Mouse (Mus musculus): ENCODE measurements at regions not wholly inside any gene's neighbourhood (a gene's known extent, or its start where the extent isn't known, plus 50 kb on each side); places are given as distances from the start of the nearest gene placed in this dataset.
"Not testable (repeated sequence)": the region's sequence is repeated elsewhere in the genome, so short reads cannot be mapped to it uniquely, and the experiment has no call there.

- DNase-seq = no peak
Observed at GRCm38 (mm10) chr7:118320307-118320706, 76.8 kb upstream of the Smg1 start.

DNA sequence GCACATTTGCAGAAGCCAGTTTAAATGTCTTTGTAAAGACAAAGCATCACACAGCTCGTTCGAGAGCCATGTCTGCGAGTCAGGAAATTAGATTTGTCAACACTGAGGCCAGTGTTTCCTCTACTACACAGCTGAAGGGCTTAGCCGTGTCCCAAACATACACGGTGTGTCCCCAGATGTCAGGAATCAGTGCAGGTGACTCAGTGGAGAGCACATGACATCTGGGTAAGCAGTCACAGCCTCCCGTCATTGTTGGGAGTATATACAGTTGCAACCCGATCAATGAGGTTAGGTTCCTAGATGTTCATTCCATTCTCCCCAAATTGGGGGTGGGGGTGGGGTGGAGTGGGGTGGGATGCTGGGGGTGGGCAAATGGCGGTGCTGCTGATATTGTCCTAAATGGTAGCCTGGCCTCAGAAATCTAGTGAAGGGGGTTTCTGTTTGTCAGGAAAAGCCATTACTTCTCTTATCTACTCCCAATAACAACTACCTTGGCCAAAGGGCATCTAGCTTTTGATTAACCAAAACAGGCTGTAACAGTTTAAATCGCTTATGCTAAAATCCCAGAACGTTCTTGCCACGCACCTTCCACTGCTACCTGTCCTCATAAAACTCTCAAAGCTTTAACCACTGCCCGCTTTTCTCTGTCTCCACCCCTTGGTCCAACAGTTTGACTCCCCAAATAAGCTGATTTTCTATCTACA is 75.1 kb upstream of the Smg1 start:
- no peak for DNase-seq

- DNase-seq = not testable (repeated sequence)
Observed at GRCm38 (mm10) chr7:118314886-118315285, 71.4 kb upstream of the Smg1 start.

DNA sequence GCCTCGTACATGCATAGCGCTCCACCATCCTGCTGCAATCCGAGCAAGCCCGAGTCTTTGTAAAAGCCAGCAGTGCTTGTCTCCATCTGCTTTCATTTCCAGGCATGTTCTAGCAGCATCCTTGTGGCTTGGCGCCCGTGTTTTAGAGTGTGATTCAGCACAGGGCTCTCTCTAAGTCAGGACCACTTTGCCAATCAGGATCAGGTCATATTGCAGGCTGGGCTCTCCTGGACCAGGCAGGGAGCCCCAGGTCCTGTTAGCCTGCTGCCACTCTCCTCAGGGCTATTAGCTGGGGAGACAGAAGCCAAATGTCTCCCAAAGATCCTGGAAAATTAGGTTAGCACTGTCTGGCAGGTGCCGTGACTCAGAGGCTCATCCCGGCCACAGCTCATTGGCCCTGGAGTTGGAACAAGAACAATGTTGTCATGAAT is 70.8 kb upstream of the Smg1 start:
- DNase-seq = peak; percentile 61 to 64

DNA sequence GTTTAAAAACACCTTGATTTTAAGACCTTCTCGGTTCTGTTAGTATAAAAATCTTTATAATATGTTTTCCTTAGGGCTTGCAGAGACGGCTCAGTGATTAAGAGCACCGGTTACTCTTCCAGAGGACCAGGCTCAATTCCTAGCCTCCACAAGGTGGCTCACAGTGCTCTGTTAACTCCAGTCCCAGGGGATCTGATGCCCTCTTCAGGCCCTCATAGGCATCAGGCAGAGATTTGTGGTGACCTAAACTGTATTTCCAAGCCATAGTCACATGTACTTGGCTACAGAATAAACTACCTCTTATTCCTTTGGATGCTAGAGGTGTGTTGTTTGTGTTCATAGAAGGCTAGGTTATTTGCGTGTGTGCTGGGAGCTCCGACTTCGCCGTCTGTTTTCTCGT is 70.3 kb upstream of the Smg1 start:
- DNase-seq = peak; percentile 27 to 31

DNA sequence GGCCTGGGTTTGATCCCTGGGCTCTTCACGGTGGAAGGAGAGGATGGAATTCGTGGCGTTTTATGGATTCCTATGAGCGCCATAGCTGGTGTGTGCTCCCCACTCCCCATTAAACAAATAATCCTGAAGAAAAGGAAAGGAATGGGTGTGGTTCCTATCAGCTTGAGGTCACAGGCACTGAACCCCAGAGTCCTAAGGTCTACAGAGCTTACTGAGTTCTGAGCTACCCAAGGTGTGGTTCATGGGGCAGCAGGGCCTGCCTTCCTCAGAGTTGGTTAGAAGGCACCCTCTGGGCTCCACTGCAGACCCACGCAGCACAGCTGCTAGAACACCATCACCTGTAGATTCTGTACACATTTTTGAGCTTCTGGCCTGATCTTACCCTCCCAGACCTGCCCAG is 66.3 kb upstream of the Smg1 start:
- DNase-seq = no peak

- no peak for DNase-seq
Observed at GRCm38 (mm10) chr7:118308882-118309281, 65.4 kb upstream of the Smg1 start.

DNA sequence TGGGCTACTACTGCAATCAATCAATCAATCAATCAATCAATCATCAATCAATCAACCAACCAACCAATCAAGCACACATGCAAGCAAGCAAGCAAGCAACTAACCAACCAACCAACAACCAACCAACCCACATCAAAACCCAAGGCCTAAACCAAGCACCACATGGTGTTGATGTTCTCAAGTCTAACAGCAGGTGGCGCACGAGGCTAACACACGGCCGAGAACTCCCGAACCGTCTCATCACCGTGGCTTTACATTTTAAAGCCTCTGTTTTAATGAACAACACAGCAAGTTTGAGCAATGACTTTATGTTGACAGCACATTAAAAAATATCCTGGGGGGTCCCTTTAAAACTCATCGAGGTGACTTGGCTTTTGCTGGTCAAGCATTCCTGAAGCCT is 61.3 kb upstream of the Smg1 start:
- DNase-seq = peak; percentile 79 to 86

- no peak for DNase-seq
Observed at GRCm38 (mm10) chr7:118304338-118304737, 60.9 kb upstream of the Smg1 start.

DNA sequence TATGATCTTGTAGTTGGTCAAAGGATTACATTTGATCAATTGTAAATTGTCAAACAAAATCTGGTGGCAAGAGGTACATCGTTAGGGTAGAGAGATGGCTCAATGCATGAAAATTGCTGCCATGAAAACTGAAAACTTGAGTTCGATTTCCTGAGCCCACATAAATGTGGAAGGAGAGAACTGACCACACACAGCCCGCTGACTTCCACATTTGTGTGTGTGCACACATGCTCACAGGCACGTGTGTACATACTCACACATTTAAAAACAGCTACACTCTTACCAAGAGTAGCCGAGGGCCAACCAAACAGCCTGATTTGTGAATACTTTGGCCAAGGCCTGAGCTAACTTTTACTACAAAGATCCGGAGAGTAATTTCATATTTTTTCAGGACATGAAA is 60.5 kb upstream of the Smg1 start:
- no peak for DNase-seq

DNA sequence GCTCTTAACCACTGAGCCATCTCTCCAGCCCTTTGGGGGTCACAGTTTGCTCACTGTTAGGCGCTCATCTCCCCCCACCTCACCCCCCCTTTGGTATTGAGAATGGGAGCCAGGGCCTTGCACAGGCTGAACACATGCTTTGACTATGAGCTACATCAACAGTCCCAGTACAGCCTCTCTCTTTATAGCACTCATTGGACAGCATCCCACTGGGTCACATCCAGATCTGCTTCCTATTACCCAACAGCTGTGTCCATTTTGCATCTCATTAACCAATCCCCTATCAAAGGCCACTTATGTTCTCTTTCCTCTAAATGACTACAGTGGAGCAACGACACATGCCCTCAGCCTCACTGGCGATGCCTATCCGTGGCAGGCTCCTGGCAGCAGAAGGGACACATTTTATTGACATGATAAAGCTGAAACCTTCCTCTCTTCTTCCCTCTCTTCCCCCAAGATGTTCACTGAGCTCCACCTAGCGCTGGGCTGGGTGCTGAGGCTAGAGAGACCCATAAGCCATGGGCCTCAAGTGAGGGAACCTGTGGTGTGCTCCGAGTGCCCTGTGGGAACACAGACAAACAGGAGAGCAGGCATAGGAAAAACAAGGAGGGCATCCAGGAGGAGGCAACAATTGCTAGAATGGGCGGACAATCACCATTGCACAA is 57.3 kb upstream of the Smg1 start:
- DNase-seq = peak; percentile 16 to 31

- peak; percentile 89 to 94 for DNase-seq
Observed at GRCm38 (mm10) chr7:118297613-118298012, 54.1 kb upstream of the Smg1 start.

DNA sequence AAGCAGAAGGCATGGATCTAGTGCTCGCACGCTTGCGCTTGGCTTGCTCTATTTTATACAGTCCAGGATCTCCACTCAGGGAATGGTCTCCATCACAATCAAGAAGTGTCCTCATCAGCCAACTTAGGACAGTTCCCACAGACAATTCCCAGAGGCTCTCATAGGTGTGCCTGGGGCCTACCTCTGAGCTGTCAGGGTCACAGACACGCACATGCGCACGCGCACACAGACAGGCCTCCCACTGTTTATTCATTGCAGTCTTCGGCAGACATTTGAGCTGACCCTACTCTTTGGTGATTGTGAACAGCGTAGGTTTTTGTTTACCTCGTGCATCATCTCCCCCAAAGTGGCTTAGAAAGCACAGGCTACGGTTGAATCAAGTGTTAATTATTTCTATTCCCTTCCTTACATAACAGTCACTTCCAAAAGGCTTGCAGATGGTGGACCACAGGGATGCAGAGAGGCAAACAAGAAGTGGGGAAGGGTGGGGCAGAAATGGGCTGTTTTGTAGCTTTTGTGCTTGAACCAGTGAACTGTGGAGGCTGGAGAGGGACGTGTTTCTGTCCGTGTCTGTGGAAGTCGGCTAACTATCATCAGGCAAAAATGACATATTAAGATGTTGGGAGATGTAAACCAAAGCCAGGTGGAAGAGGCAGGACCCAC is 53.5 kb upstream of the Smg1 start:
- DNase-seq = peak; percentile 51 to 64

GRCm38 (mm10) chr7:118295855-118296254 is 52.4 kb upstream of the Smg1 start:
- no peak for DNase-seq

DNA sequence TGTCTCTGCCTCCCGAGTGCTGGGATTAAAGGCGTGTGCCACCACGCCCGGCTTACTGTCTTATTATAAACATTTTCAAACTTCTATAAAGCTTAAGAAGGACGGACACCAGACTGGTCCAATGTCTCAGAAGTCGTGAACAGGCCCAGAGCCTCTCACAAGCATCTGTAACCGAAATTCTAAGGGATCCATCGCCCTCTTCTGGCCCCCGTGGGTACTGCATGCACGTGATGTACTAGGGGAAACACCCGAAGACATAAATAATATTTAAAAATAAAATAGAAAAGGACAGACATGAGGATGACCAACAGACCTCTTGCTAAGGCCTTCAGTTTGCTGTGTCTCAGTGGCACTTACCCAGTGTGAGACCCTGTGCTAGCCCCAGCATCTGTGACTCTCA is 51.8 kb upstream of the Smg1 start:
- DNase-seq = peak; percentile 36 to 45

DNA sequence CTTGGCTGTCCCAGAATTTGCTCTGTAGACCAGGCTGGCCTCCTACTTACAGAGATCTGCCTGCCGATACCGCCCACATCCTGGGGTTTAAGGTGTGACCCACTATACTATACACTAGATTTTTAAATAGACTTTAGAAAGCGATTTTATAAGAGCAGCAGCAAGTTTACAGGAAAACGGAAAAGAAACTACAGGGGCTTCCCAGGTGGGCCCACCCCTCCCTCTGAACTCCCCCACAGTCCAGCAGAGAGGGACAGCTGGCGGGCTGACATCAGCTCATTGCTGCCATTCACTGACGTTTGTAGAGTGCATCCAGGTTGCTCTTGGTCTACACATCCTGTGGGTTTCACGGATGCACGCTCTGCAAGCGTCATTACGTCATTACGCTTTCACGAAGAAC is 51.2 kb upstream of the Smg1 start:
- no peak for DNase-seq
